Mouse (Mus musculus) brain, embryonic 14.5 days (tissue): ENCODE measurements around the gene Pdzk1.

Experiments
- CTCF ChIP-seq: fragments of 200-500 bp; IDR thresholded peaks from 2 replicates; pipeline ENCODE4 v1.5.1; 2012; ENCODE audit warnings: inconsistent platforms, mild to moderate bottlenecking, moderate library complexity, borderline replicate concordance; ENCODE audit not compliant: insufficient read depth, insufficient read length; ENCODE audit errors: extremely low read depth
- POLR2A ChIP-seq: fragments of 200-500 bp; IDR thresholded peaks from 2 replicates; pipeline ENCODE4 v1.6.1; 2012; ENCODE audit warnings: mild to moderate bottlenecking, inconsistent platforms, borderline replicate concordance; ENCODE audit not compliant: poor library complexity, insufficient read depth, insufficient read length, severe bottlenecking; ENCODE audit errors: extremely low read depth

- no peak for TF ChIP-seq POLR2A
- TF ChIP-seq CTCF = no peak
Observed at GRCm38 (mm10) chr3:96870270-96870669, 41.2 kb downstream of the Pdzk1 start.
